Mouse (Mus musculus) liver, adult 2 months (tissue): Measurements from ENCODE around the gene Ntn1.

Experiments
- CTCF ChIP-seq: fragments of 200-500 bp; IDR thresholded peaks from 2 replicates; pipeline ENCODE4 v1.5.1; 2011; ENCODE audit warnings: low read depth, low read length, control low read depth
- POLR2A ChIP-seq: fragments of 200-500 bp; IDR thresholded peaks from 2 replicates; pipeline ENCODE4 v1.6.1; 2011; ENCODE audit warnings: low read length, control low read depth; ENCODE audit not compliant: insufficient read depth; ENCODE audit errors: extremely low read depth

DNA sequence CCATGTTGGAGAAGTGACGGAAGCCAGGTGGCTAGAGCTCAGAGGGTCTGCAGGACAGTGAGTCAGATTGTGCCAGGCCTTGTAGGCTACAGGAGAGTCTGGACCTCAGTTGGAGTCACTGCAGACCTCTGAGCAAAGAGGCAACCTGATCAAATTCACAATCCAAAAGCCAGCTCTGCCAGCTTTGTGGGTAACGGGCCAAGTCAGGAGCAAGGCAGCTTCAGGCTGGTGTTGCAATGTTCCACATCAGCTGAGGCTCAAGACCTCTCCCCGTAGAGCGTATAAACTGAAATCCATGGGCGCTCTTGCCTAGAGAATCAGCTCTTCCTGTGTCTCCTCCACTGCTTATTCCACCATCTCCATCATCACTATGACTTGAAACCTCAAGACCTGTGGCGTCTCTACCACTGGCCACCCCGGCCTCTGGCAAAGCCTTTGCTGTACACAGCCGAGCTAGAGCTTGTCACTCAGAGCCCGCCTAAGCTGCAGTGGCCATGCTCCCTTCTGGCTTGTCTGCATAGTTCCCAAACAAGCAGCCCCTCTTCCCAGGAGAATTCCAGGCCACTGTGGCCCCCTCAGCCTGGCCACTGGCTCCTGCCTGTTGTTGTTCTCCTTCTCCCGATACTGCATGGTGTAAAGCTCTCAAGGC lies 198.7 kb downstream of the Ntn1 start:
- TF ChIP-seq CTCF (no peak), POLR2A (no peak)
